Mouse (Mus musculus): ENCODE measurements at regions not wholly inside any gene's neighbourhood (a gene's known extent, or its start where the extent isn't known, plus 50 kb on each side); places are given as distances from the start of the nearest gene placed in this dataset.
A peak's percentile ranks its signal among the peaks of the same experiment; 100 is the strongest.

- DNase-seq (ENCODE audit: extremely low spot score) = no peak
Measured at GRCm38 (mm10) chr9:47350301-47350700, 179.7 kb upstream of the Cadm1 start.

DNA sequence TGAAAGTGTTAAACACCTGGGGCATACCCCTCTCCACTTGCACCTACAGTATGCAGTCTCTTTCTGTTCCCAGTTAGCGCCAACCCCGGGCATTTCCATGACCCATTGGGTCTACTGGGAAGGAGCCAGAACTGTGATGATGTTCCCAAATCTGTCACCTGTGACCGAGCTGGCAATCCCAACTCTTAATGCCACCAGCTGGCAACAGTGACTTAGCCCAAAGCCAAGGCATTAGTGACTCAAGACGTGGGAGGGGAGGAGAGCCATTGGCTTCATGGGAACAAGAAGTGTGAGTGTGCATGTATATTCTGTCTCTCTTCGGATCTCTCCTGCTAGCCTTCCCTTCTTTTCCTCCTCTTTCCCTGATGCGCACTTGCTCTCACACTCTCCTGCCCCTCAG lies 178.9 kb upstream of the Cadm1 start:
- no peak for DNase-seq (ENCODE audit: extremely low spot score)

DNA sequence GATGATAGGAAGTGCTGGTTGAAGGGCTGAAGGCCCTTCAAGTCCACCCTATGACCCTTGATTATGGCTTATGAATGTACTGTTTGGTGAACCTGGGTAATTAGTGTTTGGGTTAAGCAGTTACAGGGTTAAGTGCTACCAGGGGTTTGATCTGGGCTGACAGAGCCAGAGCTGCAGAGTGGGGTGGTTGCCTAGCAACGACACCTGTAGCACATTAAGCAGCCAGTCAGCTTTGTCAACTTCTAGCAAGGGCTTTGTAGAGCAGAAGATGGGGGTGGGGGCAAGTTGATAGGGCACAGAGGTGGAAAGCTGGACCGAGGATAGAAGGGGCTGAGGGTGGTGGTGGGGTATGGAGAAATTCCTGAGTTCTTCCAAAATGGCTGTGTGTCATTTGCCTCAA lies 177.0 kb upstream of the Cadm1 start:
- DNase-seq (ENCODE audit: extremely low spot score) = peak; percentile 55

GRCm38 (mm10) chr9:47353972-47354371 lies 176.0 kb upstream of the Cadm1 start:
- no peak for DNase-seq (ENCODE audit: extremely low spot score)

DNA sequence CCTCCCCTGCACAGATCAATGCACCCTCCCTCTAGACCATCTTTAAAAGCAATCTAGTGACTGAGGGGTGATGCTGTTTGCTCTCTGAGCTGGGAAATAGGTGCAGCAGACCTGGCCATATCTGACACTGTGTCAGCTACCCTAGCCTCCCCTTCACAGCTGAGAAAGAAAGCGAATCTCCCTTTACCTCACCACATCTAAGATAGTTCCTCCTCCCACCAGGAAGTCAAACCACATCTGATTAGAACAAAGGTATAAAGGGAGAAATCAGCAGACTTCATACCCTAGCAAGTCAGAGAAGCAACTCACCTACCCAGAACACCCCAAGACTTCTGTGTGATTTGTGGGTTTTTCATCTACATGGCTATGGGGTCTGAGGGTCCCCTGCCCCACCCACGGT lies 175.6 kb upstream of the Cadm1 start:
- DNase-seq (ENCODE audit: extremely low spot score) = no peak

- DNase-seq (ENCODE audit: extremely low spot score) = no peak
Measured at GRCm38 (mm10) chr9:47354866-47355265, 175.1 kb upstream of the Cadm1 start.

- no peak for DNase-seq (ENCODE audit: extremely low spot score)
Measured at GRCm38 (mm10) chr9:47357756-47358399, 172.1 kb upstream of the Cadm1 start.

GRCm38 (mm10) chr9:47358400-47358767 lies 171.6 kb upstream of the Cadm1 start:
- DNase-seq (ENCODE audit: extremely low spot score) = no peak

- peak; percentile 47 for DNase-seq (ENCODE audit: extremely low spot score)
Measured at GRCm38 (mm10) chr9:47363086-47363485, 166.9 kb upstream of the Cadm1 start.

- DNase-seq (ENCODE audit: extremely low spot score) = no peak
Measured at GRCm38 (mm10) chr9:47364762-47365161, 165.2 kb upstream of the Cadm1 start.

DNA sequence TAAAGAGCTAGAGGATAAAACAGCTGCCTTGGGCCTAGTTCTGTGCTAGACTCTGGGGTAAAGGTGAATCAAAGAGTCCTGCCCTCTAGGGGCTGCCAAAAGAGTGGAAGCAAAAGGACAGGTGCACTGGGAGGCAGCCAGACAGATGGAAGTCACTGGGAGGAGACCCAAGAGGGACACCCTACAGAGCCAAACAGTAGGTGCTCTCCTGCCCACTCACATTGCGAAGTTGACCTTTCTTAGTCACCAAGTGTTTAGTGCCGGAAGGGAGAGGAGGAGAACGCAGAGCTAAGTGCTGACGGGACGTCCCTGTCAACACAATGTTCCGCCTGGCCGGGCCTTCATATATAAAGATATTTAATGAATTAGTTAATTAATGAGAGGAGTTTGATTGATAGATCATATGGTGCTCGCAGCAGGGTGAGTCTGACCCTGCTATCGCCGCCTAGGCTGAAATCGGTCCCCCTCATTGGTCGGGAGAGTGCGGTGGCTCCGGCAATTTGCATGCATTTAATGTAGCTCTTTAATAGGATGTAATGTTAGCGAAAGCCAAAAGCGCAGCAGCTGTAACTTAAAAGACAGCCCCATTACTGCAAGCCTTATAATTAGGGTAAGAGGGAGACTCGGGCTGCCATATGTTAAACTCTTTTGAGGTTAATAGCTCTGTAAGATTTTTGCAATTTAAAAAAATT lies 162.6 kb upstream of the Cadm1 start:
- DNase-seq (ENCODE audit: extremely low spot score) = no peak

- peak; percentile 61 for DNase-seq (ENCODE audit: extremely low spot score)
Measured at GRCm38 (mm10) chr9:47368015-47368901, 161.7 kb upstream of the Cadm1 start.

GRCm38 (mm10) chr9:47372296-47372695 lies 157.7 kb upstream of the Cadm1 start:
- no peak for DNase-seq (ENCODE audit: extremely low spot score)

GRCm38 (mm10) chr9:47374086-47374485 lies 155.9 kb upstream of the Cadm1 start:
- no peak for DNase-seq (ENCODE audit: extremely low spot score)

GRCm38 (mm10) chr9:47376645-47377044 lies 153.3 kb upstream of the Cadm1 start:
- DNase-seq (ENCODE audit: extremely low spot score) = no peak

DNA sequence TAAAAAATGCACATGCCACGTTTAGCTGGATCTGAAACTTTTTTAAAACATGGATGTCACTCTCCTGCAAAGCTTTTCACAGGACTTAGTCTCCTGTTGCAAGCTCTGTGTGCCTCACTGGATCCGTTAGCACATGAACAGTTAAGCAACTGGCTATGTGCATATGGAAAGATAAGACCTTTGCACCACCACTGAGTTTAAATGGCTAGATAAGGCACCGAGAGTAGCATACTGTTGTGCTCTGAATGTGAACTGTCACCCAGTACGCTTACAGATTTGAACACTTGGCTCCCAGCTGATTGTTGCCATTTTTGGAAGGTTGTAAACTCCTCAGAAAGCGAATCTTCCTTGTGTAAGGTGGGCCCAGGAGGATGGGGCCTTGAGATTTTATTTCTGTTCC lies 151.4 kb upstream of the Cadm1 start:
- DNase-seq (ENCODE audit: extremely low spot score) = no peak

GRCm38 (mm10) chr9:47380361-47380760 lies 149.6 kb upstream of the Cadm1 start:
- DNase-seq (ENCODE audit: extremely low spot score) = no peak

DNA sequence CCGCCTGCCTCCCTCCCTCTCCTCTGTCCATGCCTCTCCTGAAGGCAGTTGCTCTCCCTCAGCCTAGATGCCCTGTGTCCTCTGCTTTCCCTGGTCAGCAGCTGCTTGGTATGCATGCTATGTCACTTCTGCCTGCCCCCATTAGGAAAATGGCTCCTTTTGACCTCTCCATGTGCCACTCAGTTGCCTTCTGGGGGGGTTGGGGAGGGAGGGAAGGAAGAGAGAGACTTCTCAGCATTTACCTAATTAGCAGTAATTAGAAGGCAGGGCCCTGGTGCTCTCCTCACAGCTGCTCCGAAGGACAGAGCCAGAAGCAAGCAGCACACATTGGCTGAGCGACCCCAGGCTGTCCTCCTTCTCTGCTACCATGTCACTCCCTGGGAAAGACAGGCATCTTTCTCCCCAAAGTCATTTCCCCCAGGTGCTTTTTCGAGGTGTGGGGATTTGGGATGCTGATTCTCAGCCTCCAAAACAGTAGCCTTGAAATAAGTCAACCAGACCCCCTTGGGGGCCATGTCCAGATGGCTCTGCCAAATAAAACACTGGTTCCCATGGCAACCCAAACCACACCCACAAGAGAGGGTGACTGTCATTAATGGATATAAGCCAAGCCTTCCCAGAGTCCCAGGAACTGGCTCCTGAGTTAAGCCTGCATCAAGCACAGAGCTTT lies 145.7 kb upstream of the Cadm1 start:
- no peak for DNase-seq (ENCODE audit: extremely low spot score)

- DNase-seq (ENCODE audit: extremely low spot score) = no peak
Measured at GRCm38 (mm10) chr9:47386646-47387045, 143.3 kb upstream of the Cadm1 start.

DNA sequence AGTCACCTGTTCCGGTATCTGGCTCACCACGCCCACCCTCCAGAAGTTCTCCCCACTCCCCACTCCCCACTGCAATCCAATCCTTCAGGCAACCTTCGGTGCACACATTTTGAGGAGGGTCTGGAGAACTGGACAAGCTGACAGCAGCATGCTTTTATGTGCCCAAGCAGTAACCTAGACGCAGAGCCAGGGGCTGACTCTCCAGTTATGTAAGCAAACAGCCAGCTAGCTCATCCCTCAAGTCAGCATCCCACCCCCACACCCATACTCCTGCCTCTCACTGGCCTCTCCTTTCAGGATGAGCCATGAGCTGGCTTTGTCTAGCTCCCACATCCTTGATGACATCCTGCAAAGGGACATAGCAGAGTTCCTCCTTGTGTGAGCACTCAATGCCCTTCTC lies 142.8 kb upstream of the Cadm1 start:
- no peak for DNase-seq (ENCODE audit: extremely low spot score)

GRCm38 (mm10) chr9:47387716-47388300 lies 142.2 kb upstream of the Cadm1 start:
- no peak for DNase-seq (ENCODE audit: extremely low spot score)

DNA sequence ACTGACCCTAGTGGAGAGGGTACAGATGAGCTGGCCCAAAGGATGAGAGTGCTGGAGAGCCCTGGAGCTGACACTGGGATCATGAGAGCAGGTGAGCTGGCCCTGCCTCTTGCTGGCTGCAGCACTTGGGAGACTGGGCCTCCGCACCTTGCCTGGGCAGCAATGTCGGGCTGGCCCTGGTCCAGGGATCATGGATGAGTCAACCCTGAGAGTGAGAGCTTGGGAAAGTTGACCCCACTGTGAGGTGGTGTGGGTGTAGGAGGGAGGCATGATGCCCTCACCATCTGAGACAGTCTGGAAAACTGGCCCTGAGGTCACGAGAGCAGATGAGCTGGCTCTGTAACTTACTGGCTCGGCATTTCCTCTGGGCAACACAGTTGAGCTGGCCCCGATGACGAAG lies 140.1 kb upstream of the Cadm1 start:
- no peak for DNase-seq (ENCODE audit: extremely low spot score)
